Mouse (Mus musculus) ES-CJ7 (cell line): ENCODE measurements around the gene Stap1.

Source experiments
- DNase-seq: peaks from one replicate; pipeline ENCODE4 v3.0.0; 2011; ENCODE audit warnings: low read depth, low spot score

The Stap1 gene

DNA sequence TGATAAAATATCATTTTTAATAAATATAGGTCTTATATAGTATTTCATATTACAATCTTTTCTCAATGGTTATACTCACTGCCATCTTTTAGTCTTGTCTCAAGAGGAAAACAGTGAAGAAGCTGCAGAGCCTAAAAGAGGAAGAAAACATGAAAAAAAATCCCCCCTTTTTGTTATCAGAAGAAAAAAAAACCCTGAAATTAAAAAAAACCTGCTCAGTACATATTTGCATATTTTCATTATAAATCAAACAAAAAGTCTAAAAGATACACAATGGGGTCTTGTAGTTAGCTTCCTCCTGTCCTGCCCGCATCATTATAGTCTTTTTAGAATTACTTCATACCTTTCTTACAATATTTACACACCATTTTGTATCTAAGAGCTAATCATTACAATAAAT is 57.2 kb downstream of the Stap1 start:
- no peak for DNase-seq

DNA sequence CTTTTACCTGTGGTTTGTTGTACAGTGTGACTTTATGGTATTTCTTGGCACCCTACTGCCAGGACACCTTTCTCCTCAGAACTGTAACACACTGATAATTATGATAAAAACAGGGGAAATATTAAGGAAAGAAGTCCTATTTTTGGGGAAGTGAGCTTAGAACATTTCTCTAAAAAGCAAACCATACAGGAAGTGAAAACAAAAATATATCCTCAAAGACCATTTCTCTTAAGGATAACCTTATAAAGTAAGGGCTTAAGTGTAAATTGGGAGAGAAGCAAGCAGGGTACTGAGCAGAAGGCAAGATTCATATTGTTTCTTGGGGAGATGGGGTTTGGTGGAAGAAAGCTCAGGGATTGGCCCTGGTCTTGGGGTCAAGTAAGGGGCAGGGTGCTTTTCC is 58.3 kb downstream of the Stap1 start:
- no peak for DNase-seq
